Comparison of ENCODE assay signal across 8 mouse cellular contexts in genomic region chr15:102248131-102248811, GRCm38 (mm10). TPM values are rescaled to one million over a fixed set of nuclear protein-coding genes. Genes with fewer than 3 reads are reported as not detected.
A peak's percentile ranks its signal among the peaks of the same experiment; 100 is the strongest.
DNase-seq lines count a peak whose midpoint lies in the region; ATAC-seq and TF ChIP-seq lines count a peak whose summit lies in the region.

No protein-coding gene starts in this region.

- H3K4me2 ChIP-seq in hindbrain, postnatal 0 days (ENCODE audit: low read depth, low read length) = peak overlapping the region; percentile 86
- H3K4me2 ChIP-seq in neural tube, embryonic 14.5 days (ENCODE audit: low read depth, low read length) = peak overlapping the region; percentile 98

- H3K9ac ChIP-seq in hindbrain, postnatal 0 days (replicated peaks; ENCODE audit: low read length) = no peak overlapping the region; the same call in 1 of the 2 replicates
- H3K9ac ChIP-seq in neural tube, embryonic 14.5 days (replicated peaks; ENCODE audit: low read depth, low read length) = 0 out of 2 replicates have a peak overlapping the region, but pooled peaks have one; percentile 52

- H3K27me3 ChIP-seq in hindbrain, postnatal 0 days (ENCODE audit: insufficient read depth, low read length) = peaks cover under 1% of the 10 kb centered on the region; the same call in 1 of the 2 replicates
- peaks cover 12% of the 10 kb centered on the region for H3K27me3 ChIP-seq in neural tube, embryonic 14.5 days (ENCODE audit: control insufficient read depth, insufficient read depth, low read length)

- peak overlapping the region; percentile 77; the same call in 1 of the 2 replicates for H3K27ac ChIP-seq in hindbrain, postnatal 0 days
- H3K27ac ChIP-seq in neural tube, embryonic 14.5 days (ENCODE audit: low read depth, low read length) = no peak overlapping the region; the same call in 1 of the 2 replicates

- no peaks in the 10 kb centered on the region for H3K9me3 ChIP-seq in hindbrain, postnatal 0 days (ENCODE audit: low read length)
- H3K9me3 ChIP-seq in neural tube, embryonic 14.5 days (ENCODE audit: control insufficient read depth, low read length) = no peaks in the 10 kb centered on the region

- no peak for TF ChIP-seq CTCF in lung, adult 2 months (IDR thresholded peaks at IDR 0.05; ENCODE audit: insufficient read depth, low read length)
- TF ChIP-seq CTCF in hindbrain, postnatal 0 days (IDR thresholded peaks at IDR 0.05; ENCODE audit: low read depth) = no peak

- 17% methylated on average over 8 of the region's 8 CpGs for WGBS in lung, adult 2 months
- WGBS in hindbrain, postnatal 0 days = 10% methylated on average over 8 of the region's 8 CpGs
- WGBS in neural tube, embryonic 14.5 days = 10% methylated on average over 8 of the region's 8 CpGs

- TF ChIP-seq POLR2A in lung, adult 2 months (IDR thresholded peaks at IDR 0.05; ENCODE audit: borderline replicate concordance, extremely low read depth, low read depth, low read length) = no peak

- no peak for DNase-seq in lung, adult 2 months
- no peak for DNase-seq in lung, postnatal 36 days
- DNase-seq in embryo, embryonic 10.5 days (ENCODE audit: low spot score) = peak; percentile 74
- DNase-seq in hindbrain, postnatal 0 days (ENCODE audit: low spot score) = no peak
- DNase-seq in natural killer cell, adult 2 months (ENCODE audit: low spot score in 2 of 2) = no peak
- DNase-seq in yolk sac, embryonic 10.5 days (ENCODE audit: low spot score) = no peak
- DNase-seq in layer of hippocampus, adult 18-20 months (ENCODE audit: low spot score in 2 of 2) = no peak

- peaks cover 13% of the 10 kb centered on the region for H3K4me1 ChIP-seq in lung, adult 2 months (ENCODE audit: control insufficient read depth, insufficient read depth, low read length)
- H3K4me1 ChIP-seq in hindbrain, postnatal 0 days (ENCODE audit: insufficient read depth, low read length) = peaks cover 9% of the 10 kb centered on the region; the same call in 1 of the 2 replicates
- H3K4me1 ChIP-seq in neural tube, embryonic 14.5 days (ENCODE audit: control insufficient read depth, insufficient read depth, low read length) = peaks cover 17% of the 10 kb centered on the region; the same call in 1 of the 2 replicates

- peak overlapping the region; percentile 76 for H3K4me3 ChIP-seq in lung, adult 2 months (replicated peaks; ENCODE audit: extremely low read depth, low read depth, low read length)
- H3K4me3 ChIP-seq in hindbrain, postnatal 0 days (ENCODE audit: low read length) = peak overlapping the region; percentile 57
- H3K4me3 ChIP-seq in neural tube, embryonic 14.5 days (ENCODE audit: low read depth, low read length) = peak overlapping the region; percentile 50

- no peak for ATAC-seq in hindbrain, postnatal 0 days
- ATAC-seq in neural tube, embryonic 14.5 days (ENCODE audit: low read depth) = no peak

- H3K36me3 ChIP-seq in hindbrain, postnatal 0 days (ENCODE audit: insufficient read depth, low read length) = no peaks in the 10 kb centered on the region
- no peaks in the 10 kb centered on the region for H3K36me3 ChIP-seq in neural tube, embryonic 14.5 days (ENCODE audit: control insufficient read depth, insufficient read depth, low read length)

RNA-seq across cellular contexts. Expression of gene Rarg, which starts 9.0 kb away (rescaled TPM):
- polyA plus RNA-seq in lung, adult 2 months (2012; rRNA removed) = 75.1 and 93.9 TPM in 2 replicates
- 8.8 and 11.4 TPM in 2 replicates for total RNA-seq in hindbrain, postnatal 0 days (2014; rRNA removed)
- 3.8 and 4.4 TPM in 2 replicates for polyA plus RNA-seq in hindbrain, postnatal 0 days (2015; fragmentation: Nextera tagmentation; extraction: Ambion mirVana)
- 4.3 and 6.9 TPM in 2 replicates for polyA plus RNA-seq in neural tube, embryonic 14.5 days (2014; fragmentation: Nextera tagmentation; extraction: Ambion mirVana)
- 10 to 100 TPM; 11.3 to 13.7 TPM for total RNA-seq in layer of hippocampus, adult 18-20 months (2021)

RNA-seq across cellular contexts. Expression of gene Itgb7, which starts 16.5 kb away (rescaled TPM):
- polyA plus RNA-seq in lung, adult 2 months (2012; rRNA removed) = 22.0 and 32.4 TPM in 2 replicates
- total RNA-seq in hindbrain, postnatal 0 days (2014; rRNA removed) = 0.40 and 1.2 TPM in 2 replicates
- polyA plus RNA-seq in hindbrain, postnatal 0 days (2015; fragmentation: Nextera tagmentation; extraction: Ambion mirVana) = 1.3 and 2.1 TPM in 2 replicates
- polyA plus RNA-seq in neural tube, embryonic 14.5 days (2014; fragmentation: Nextera tagmentation; extraction: Ambion mirVana) = 0.55 and 1.6 TPM in 2 replicates
- 1 to 10 TPM in 1 of 2 experiments, under 1 TPM in 1; 0.76 to 1.9 TPM for total RNA-seq in layer of hippocampus, adult 18-20 months (2021)

RNA-seq across cellular contexts. Expression of gene Gm9918, which starts 22.1 kb away (rescaled TPM):
- polyA plus RNA-seq in lung, adult 2 months (2012; rRNA removed) = 0.31 and 0.60 TPM in 2 replicates
- total RNA-seq in hindbrain, postnatal 0 days (2014; rRNA removed) = not detected in 2 replicates
- 0.06 TPM in 1 of 2 replicates, not detected in the other for polyA plus RNA-seq in hindbrain, postnatal 0 days (2015; fragmentation: Nextera tagmentation; extraction: Ambion mirVana)
- polyA plus RNA-seq in neural tube, embryonic 14.5 days (2014; fragmentation: Nextera tagmentation; extraction: Ambion mirVana) = not detected in 2 replicates
- total RNA-seq in layer of hippocampus, adult 18-20 months (2021) = not detected

RNA-seq across cellular contexts. Expression of gene Mfsd5, which starts 31.0 kb away (rescaled TPM):
- 95.4 and 97.1 TPM in 2 replicates for polyA plus RNA-seq in lung, adult 2 months (2012; rRNA removed)
- 50.7 and 52.3 TPM in 2 replicates for total RNA-seq in hindbrain, postnatal 0 days (2014; rRNA removed)
- polyA plus RNA-seq in hindbrain, postnatal 0 days (2015; fragmentation: Nextera tagmentation; extraction: Ambion mirVana) = 67.9 and 68.3 TPM in 2 replicates
- 54.0 and 55.1 TPM in 2 replicates for polyA plus RNA-seq in neural tube, embryonic 14.5 days (2014; fragmentation: Nextera tagmentation; extraction: Ambion mirVana)
- 10 to 100 TPM; 34.6 to 38.9 TPM for total RNA-seq in layer of hippocampus, adult 18-20 months (2021)

RNA-seq across cellular contexts. Expression of gene Csad, which starts 43.7 kb away (rescaled TPM):
- polyA plus RNA-seq in lung, adult 2 months (2012; rRNA removed) = 92.8 and 106 TPM in 2 replicates
- total RNA-seq in hindbrain, postnatal 0 days (2014; rRNA removed) = 56.9 and 67.2 TPM in 2 replicates
- 41.8 and 43.1 TPM in 2 replicates for polyA plus RNA-seq in hindbrain, postnatal 0 days (2015; fragmentation: Nextera tagmentation; extraction: Ambion mirVana)
- polyA plus RNA-seq in neural tube, embryonic 14.5 days (2014; fragmentation: Nextera tagmentation; extraction: Ambion mirVana) = 28.7 and 36.5 TPM in 2 replicates
- 10 to 100 TPM; 33.3 to 37.4 TPM for total RNA-seq in layer of hippocampus, adult 18-20 months (2021)
